Mouse (Mus musculus): ENCODE measurements around the gene Gm3164.
"Not testable (repeated sequence)": the region's sequence is repeated elsewhere in the genome, so short reads cannot be mapped to it uniquely, and the experiment has no call there.

Gene Gm3164

GRCm38 (mm10) chr14:4414965-4415835, at the start of gene Gm3164:
Gene Gm3164 (plus strand): TSS chr14:4415448.
- not testable (repeated sequence) for DNase-seq

GRCm38 (mm10) chr14:4368991-4369390, 46.3 kb upstream of the Gm3164 start:
- DNase-seq: not testable (repeated sequence)

DNA sequence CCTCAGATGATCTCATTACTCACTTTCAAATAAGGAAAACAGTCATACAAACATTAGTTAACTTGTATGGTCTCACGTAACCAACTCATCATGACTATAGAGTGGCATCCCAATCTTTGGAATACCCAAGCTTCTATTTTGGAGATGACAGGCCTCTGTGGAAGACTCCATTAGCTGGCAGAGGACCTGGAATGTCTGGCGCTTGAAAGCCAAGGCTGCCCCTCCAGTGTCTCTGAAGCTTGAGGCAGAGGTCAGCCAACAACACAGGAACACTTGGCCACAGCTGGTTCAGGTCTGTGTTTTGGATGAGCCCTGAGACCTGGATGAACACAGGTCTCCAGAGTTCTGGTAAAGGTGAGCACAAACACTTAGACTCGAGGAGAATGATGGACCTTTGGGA, 45.6 kb upstream of the Gm3164 start:
- DNase-seq: not testable (repeated sequence)

DNA sequence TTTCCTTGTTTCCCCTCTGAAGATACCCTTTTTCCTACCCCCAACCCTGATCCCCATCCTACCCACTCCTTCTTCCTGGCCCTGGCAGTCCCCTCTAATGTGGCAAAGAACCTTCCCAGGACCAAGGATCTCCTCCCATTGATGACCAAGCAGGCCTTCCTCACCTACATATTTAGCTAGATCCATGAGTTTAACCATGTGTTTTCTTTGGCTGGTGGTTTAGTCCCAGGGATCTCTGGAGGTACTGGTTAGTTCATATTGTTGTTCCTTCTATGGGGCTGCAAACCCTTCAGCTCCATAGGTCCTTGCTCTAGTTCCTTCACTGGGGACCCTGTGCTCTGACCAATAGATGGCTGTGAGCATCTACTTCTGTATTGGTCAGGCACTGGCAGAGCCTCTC, 37.4 kb upstream of the Gm3164 start:
- DNase-seq: not testable (repeated sequence)

GRCm38 (mm10) chr14:4385606-4386005, 29.6 kb upstream of the Gm3164 start:
- DNase-seq: not testable (repeated sequence)

- DNase-seq: not testable (repeated sequence)
Measured at GRCm38 (mm10) chr14:4392841-4393530, 22.3 kb upstream of the Gm3164 start.

DNA sequence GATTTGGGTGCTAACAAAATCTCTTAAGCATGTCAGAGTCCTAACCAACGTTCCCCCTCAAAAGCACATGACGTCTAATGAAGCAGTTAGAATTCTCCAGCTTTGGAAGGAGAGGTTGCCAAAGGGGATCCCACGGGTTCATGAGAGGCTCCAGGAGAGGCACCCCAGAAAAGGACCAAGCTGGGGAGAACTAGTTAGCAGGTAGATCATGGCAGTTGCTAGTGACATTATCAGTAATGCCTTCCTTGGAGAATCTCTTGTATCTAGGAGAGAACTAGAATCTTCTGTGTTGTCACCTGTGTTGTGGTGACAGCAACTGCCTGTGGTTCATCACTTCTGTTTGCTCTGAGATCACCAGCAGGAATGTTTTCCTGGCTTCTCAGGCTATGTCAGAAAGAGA, 18.0 kb upstream of the Gm3164 start, which contains the start of gene Gm3159:
TSS of gene Gm3159 (plus strand) at position 301 of the 400 bp plus-strand sequence.
- not testable (repeated sequence) for DNase-seq

DNA sequence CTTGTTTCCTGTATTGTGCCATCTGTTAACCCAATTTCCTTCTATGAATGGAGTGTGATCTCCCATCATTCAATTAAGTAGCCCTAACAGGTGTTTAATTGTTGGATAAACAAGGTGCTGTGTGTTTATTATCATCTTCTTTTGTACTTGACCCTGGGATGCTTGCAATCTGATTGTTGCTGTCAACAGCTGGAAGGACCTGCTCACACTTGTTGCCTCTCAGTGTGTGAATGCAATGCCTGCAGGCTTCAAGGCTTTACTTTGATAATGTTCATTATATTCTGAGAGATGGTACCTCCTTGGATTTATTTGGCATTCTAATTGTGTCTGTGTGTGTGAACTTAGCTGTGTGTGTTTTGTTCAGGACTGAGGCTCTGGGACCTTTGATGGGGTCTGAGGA, 16.6 kb upstream of the Gm3164 start:
- DNase-seq: not testable (repeated sequence)

DNA sequence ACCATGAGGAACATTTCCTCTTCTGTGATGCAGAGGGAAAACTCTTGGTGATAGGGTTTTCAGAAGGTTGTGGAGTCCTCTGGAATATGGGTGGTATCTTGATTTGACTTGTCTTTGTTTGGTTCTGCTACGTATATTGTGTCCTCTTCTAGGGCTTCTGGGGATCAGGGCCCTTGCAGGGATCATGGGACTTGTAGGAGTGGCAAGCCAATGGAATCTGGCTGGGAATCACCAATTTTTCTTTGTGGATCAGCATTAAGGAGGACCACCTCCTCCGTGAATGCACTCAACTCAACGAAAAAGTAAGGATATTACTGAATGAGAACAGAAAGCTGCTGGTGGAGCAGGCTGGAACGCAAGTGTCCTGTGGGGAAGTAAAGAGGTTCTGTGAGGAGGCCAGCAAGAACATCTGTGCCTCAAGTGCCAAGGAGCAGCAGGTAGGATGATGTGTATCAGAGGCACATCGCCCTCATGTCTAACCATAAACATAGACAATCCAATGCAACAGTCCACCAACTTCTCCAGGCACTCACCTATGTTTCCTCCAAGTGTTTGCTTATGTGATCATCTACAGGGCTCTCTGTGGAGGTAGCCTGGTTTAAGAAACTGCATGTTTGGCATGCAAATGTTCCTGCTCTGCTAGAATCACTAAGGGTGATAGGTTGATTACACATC, 15.0 kb upstream of the Gm3164 start:
- not testable (repeated sequence) for DNase-seq

GRCm38 (mm10) chr14:4401245-4401644, 14.0 kb upstream of the Gm3164 start:
- not testable (repeated sequence) for DNase-seq

DNA sequence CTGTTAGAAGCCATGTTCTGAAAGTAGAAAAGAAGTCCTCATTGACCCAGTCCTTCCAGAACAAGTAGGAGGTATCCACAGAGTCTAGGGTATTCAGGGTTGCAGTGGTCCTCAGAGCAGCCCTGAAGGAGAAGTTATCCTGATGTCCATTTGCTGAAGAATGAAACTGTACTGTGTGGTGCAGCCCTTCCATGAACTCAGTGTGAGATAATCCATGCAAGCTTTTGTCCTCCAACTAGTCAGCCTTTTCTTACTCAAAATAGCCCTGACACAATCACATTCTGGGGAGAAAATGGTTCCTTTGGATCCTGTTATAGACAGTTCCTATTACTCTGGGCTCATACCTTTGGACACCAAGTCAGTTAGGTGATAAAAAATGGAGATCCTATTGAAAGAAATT, 11.4 kb upstream of the Gm3164 start:
- not testable (repeated sequence) for DNase-seq

- DNase-seq: not testable (repeated sequence)
Measured at GRCm38 (mm10) chr14:4409939-4410338, 5.3 kb upstream of the Gm3164 start.

GRCm38 (mm10) chr14:4430692-4431091, 15.4 kb downstream of the Gm3164 start, which contains the start of gene Gm3173:
Gene Gm3173 (plus strand): TSS chr14:4430992.
- DNase-seq: not testable (repeated sequence)

DNA sequence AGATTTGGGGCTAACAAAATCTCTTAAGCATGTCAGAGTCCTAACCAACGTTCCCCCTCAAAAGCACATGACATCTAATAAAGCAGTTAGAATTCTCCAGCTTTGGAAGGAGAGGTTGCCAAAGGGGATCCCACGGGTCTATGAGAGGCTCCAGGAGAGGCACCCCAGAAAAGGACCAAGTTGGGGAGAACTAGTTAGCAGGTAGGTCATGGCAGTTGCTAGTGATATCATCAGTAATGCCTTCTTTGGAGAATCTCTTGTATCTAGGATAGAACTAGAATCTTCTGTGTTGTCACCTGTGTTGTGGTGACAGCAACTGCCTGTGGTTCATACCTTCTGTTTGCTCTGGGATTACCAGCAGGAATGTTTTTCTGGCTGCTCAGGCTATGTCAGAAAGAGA, 66.2 kb downstream of the Gm3164 start, which contains the start of gene Gm3182:
TSS of gene Gm3182 (plus strand) at position 301 of the 400 bp plus-strand sequence.
- DNase-seq: not testable (repeated sequence)
